Mouse (Mus musculus) lung, postnatal 10 days (tissue): Measurements from ENCODE around the gene Cacng7.
A peak's percentile ranks its signal among the peaks of the same experiment; 100 is the strongest.

ENCODE experiments used
- DNase-seq: peaks from one replicate; pipeline ENCODE4 v3.0.0; 2021

The Cacng7 gene

GRCm38 (mm10) chr7:3303276-3303781, 29.4 kb upstream of the Cacng7 start:
- DNase-seq = peak; percentile 45

DNA sequence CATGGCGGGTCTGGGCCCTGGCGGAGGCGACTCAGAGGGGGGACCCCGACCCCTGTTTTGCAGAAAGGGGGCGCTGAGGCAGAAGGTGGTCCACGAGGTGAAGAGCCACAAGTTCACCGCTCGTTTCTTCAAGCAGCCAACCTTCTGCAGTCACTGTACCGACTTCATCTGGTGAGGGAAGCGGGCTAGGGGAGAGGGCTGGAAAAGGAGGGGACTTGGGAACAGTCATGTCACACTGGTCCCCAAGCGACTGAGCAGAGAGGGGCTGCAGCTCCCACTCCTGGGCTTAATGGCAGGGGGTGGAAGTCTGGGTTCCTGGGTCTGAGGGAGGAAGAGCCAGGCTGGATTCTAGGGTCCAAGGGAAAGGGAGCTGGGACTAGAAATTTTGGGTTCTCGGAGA, 29.0 kb upstream of the Cacng7 start:
- no peak for DNase-seq

DNA sequence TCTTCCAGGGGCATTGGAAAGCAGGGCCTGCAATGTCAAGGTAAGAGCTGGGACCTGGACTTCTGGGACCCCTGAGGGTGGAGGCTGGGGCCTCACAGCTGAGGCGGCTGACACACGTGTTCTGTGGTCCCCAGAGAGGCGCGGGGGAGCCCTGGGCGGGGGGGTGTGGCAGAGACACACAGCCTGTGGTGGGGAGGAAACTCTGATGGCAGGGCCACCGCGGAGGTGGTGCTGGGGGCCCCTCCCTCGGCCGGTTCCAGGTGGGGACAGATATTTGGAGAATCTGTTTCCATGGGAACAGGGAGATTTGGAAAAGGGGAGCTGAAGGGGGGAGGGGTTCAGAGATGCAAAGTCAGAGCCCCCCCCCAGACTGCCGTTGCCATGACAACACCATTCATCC, 28.5 kb upstream of the Cacng7 start:
- DNase-seq = peak; percentile 32

- no peak for DNase-seq
Observed at GRCm38 (mm10) chr7:3306400-3306799, 26.4 kb upstream of the Cacng7 start.

- no peak for DNase-seq
Observed at GRCm38 (mm10) chr7:3308646-3309045, 24.1 kb upstream of the Cacng7 start.

- DNase-seq = no peak
Observed at GRCm38 (mm10) chr7:3310233-3310632, 22.5 kb upstream of the Cacng7 start.

DNA sequence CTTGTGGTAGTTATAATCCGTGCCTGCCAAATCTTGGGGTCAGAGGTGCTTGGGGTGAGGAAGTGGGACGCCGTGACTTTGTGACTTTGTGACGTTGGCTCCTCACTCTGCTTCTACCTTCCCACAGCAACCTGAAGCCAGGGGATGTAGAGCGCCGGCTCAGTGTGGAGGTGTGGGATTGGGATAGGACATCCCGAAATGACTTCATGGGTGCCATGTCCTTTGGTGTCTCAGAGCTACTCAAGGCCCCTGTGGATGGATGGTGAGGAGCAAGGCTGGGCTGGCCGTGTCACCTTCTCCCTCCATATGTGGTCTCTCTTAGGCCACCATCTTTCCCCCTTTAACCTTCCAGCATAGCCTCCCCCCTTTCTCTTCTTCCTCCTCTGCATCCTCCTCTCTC, 19.2 kb upstream of the Cacng7 start:
- no peak for DNase-seq

DNA sequence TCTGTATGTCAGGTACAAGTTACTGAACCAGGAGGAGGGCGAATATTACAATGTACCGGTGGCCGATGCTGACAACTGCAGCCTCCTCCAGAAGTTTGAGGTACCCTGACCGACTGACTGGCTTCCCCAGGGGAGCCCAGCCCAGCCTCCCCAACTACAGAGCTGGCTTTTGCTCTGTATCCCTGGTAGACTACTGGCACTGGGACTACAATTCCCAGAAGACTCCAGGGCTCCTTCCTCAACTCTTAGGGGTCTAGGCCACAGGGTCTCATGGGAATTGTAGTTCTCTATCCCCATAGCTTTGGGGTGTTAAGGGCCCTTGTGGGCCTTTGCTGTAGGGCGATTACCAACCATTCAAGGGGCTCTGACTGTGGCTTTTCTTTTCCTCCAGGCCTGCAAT, 18.6 kb upstream of the Cacng7 start:
- no peak for DNase-seq

GRCm38 (mm10) chr7:3317704-3318103, 15.1 kb upstream of the Cacng7 start:
- DNase-seq = no peak

- DNase-seq = no peak
Observed at GRCm38 (mm10) chr7:3320856-3321255, 11.9 kb upstream of the Cacng7 start.

DNA sequence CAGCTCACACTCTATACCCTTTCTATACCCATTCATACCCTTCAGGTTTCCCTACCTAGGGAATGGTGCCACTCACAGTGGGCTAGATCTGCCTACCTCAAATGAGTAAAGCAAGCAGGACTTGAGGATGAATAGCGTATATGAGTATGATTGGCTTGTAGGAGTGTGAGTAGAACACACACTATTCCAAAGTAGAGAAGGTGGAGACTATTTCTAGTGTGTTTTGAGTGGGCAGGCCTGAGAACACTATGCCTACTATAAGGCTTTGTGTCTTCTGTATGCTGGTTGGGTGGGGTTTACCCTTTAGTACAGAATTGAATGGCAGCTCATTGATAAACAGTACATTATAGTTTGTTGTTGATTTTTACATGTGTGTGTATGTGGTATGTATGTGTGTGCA, 8.9 kb upstream of the Cacng7 start:
- no peak for DNase-seq

DNA sequence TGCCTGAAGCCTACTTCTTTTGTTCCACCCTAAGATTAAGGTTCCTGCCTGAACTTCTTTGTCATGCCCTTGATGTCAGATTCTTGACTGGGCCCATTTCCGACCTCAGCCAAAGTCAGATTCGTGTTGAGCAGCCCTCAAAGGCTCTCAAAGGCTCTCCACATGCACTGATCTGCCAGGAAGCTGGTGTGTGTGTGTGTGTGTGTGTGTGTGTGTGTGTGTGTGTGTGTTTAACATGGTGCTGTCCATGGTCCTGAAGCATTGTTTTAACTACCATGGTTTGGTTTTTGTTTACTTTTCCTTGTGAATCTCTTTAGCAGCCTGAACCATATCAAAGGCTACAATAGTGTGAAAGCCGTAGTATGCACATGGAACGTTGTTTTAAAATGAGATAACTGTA, 4.8 kb upstream of the Cacng7 start:
- peak; percentile 17 for DNase-seq

GRCm38 (mm10) chr7:3329776-3330546, 2.8 kb upstream of the Cacng7 start:
- peak; percentile 81 for DNase-seq

DNA sequence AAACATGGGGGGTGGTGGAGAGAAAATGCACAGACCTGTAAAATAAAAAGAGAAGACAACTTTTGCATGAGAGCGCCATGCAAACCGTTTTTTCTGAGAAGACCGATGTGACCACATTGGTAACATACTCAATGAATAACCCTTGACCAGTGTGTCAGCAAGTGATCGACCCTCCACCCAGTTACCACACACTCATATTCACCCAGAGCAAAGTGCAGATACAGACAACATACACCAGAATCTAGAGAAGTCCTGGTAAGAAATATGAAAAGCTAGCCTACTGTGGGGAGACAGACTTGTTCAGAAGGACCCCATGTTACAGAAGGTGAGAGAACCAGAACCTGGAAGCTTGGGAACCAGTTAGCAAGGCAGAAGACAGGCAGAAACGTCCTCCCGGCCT, 1.6 kb upstream of the Cacng7 start:
- no peak for DNase-seq

- DNase-seq = peak; percentile 73
Observed at GRCm38 (mm10) chr7:3331581-3332223, 1.1 kb upstream of the Cacng7 start.

DNA sequence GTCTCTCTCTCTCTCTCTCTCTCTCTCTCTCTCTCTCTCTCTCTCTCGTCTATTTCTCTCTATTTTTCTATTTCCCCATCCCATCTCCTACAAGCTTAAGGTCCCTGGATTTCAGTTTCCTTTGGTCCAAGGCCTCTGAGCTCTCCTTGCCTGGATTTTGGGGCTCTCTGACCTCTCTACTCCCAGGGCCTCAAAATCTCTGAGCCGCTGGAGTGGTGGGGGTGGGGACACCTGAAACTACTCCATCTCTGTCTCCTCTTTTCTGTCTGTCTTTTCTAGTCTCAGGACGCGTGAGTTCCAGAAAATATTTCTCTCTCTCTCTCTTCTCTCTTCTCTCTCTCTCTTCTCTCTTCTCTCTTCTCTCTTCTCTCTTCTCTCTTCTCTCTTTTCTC, 535 bp upstream of the Cacng7 start:
- no peak for DNase-seq

- no peak for DNase-seq
Observed at GRCm38 (mm10) chr7:3333542-3333941, 787 bp downstream of the Cacng7 start.

DNA sequence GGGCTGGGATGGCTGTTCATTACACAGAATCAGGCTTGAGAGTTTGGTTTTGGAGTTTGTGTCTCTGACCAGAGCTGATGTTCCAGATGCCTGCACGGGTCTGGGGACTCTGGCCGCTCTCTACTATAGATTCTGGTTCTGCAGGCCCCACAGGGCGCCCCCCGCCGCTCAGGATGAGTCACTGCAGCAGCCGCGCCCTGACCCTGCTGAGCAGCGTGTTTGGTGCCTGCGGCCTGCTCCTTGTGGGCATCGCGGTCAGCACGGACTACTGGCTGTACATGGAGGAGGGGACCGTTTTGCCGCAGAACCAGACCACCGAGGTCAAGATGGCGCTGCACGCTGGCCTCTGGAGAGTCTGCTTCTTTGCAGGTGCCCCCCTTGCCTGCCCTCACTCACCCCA, 3.7 kb downstream of the Cacng7 start:
- DNase-seq = no peak

DNA sequence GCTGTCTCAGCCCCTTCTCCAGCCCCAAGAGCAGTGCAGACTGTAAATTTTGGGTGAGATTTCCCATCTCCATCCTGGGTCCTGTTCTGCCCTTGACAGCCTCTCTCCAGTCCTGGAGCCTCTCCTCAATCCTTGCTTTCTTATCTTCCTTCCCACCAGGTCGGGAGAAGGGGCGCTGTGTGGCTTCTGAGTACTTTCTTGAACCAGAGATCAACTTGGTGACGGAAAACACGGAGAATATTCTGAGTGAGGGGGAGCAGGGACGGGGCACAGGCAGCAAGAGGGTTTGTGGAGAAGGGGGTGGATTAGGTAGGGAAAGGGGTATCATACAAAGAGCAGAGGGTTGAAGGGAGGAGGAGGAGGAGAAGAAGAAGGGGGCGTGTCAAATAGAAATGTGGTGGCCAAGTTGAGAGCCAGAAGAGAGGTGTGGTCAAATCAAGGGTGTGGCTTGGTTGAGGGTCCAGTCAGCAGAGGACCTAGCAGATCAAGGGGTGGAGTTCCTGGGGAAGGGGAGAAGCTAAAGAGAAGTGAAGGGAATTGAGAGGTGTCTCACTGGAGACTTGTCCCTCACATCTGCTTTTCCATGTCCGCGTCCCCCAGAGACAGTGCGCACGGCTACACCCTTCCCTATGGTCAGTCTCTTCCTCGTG, 5.7 kb downstream of the Cacng7 start:
- DNase-seq = no peak

GRCm38 (mm10) chr7:3339010-3339409, 6.3 kb downstream of the Cacng7 start:
- DNase-seq = no peak

GRCm38 (mm10) chr7:3343861-3344260, 11.1 kb downstream of the Cacng7 start:
- no peak for DNase-seq

GRCm38 (mm10) chr7:3345301-3345700, 12.5 kb downstream of the Cacng7 start:
- no peak for DNase-seq

DNA sequence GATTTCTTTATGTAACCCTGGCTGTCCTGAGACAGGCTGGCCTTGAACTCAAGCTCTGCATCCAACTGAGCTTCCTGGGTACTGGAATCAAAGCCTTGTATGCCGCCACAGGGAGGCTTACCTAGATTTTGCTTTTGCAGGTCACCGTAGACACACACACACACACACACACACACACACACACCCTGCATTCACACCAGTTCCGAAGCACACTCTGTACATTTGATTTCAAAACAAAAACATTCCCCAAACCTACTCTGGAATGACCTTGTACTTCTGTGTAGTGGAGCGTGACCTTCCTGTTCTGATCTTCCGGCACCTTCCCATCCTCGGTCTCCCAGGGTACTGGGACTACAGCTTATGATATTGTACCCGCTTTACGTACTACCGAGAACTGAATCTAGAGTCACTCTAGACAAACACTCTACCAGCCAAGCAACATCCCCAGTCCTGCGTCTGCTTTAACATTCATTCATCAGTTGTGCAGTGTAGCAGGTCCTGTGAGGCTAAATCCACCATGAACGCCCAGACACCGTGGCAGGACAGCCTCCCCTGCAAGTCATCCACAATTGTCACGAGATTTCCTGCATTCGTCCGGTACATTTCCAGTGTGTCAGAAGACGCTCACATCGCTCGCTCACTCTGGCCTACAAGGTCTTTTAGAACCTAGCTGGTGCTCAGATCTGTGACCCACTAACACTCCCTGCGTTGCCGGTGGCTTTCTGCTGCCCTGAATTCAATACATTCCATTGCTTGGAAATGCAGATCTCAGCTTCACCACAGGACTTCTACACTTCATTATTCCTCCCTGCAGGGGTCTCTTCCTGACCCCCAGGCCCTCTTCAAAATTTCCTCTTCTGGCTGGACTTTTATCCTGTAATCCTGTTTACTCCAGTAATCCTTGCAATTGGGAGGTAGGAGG, 14.9 kb downstream of the Cacng7 start:
- no peak for DNase-seq
